Mouse (Mus musculus) embryonic facial prominence, embryonic 13.5 days (tissue): Measurements from ENCODE around the gene Gbf1. TPM values are rescaled to one million over a fixed set of nuclear protein-coding genes. Genes with fewer than 3 reads are reported as not detected.

Experiments used
- ATAC-seq: fragments of 200-750 bp; cut with Nextera tagmentation; 2 replicates; pipeline ENCODE4 v1.8.0; 2017; ENCODE audit warnings: low read depth; ENCODE audit not compliant: insufficient number of reproducible peaks, insufficient read depth, low FRiP score, low TSS enrichment
- H3K27ac ChIP-seq: fragments of 300-500 bp; sonication (generic); 2 replicates; pipeline ENCODE4 v1.5.1; 2015; ENCODE audit warnings: moderate library complexity, mild to moderate bottlenecking, inconsistent platforms
- H3K27me3 ChIP-seq: fragments of 300-500 bp; sonication (generic); 2 replicates; pipeline ENCODE4 v1.6.1; 2015; ENCODE audit warnings: mild to moderate bottlenecking, inconsistent platforms
- H3K36me3 ChIP-seq: fragments of 300-500 bp; sonication (generic); 2 replicates; pipeline ENCODE4 v1.6.1; 2015; ENCODE audit warnings: mild to moderate bottlenecking, inconsistent platforms
- H3K4me1 ChIP-seq: fragments of 300-500 bp; sonication (generic); 2 replicates; pipeline ENCODE4 v1.6.1; 2015; ENCODE audit warnings: inconsistent platforms
- H3K4me2 ChIP-seq: fragments of 300-500 bp; sonication (generic); 2 replicates; pipeline ENCODE4 v1.6.1; 2015; ENCODE audit warnings: moderate library complexity, mild to moderate bottlenecking, inconsistent platforms
- H3K4me3 ChIP-seq: fragments of 300-500 bp; sonication (generic); 2 replicates; pipeline ENCODE4 v1.5.1; 2015; ENCODE audit warnings: mild to moderate bottlenecking, inconsistent platforms
- H3K9ac ChIP-seq: fragments of 300-500 bp; sonication (generic); 2 replicates; pipeline ENCODE4 v1.6.1; 2015; ENCODE audit warnings: mild to moderate bottlenecking, inconsistent platforms
- H3K9me3 ChIP-seq: fragments of 300-500 bp; sonication (generic); 2 replicates; pipeline ENCODE4 v1.6.1; 2016; ENCODE audit warnings: inconsistent platforms
- WGBS: fragments of 180-500 bp; shearing (Covaris S2); methylation state at CpG from one replicate; pipeline ENCODE4 v1.1.7; 2015; ENCODE audit warnings: mixed read lengths; 5-methylcytosine and 5-hydroxymethylcytosine counted together
- polyA plus RNA-seq: library from polyadenylated mRNA; unstranded; fragments of >200 nt; fragmentation: Nextera tagmentation; extraction: Ambion mirVana; gene quantifications from 2 replicates; pipeline ENCODE4 v1.2.1, GENCODE M21; 2015

Gbf1 gene
- polyA plus RNA-seq, 1 experiment from 2014 or later: 67.6 TPM

DNA sequence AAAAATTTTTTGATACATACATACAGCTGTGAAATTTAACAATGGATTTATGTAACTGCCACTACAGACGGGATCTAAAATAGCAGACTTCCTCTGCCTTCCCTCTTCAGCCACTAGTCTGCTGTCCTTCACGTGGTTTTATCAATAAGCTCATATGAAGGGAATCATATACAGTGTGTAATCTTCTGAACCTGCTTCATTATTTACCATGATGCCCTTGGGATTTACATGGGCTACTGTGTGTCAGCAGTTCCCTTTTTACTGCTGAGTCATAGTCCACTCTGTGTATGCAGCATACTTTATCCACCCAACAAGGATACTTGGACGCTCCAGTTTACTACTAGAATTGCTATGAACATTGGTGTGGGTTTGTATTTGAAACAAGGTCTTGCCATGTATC lies 75.0 kb downstream of the Gbf1 start:
- ATAC-seq: no peak
- no peak overlapping the region for H3K27ac ChIP-seq
- H3K9me3 ChIP-seq: no peaks in the 10 kb centered on the region
- H3K4me1 ChIP-seq: peaks cover 10% of the 10 kb centered on the region; the same call in 1 of the 2 replicates
- no peak overlapping the region for H3K4me2 ChIP-seq
- 91% methylated on average over 3 of the region's 3 CpGs for WGBS
- H3K27me3 ChIP-seq: no peaks in the 10 kb centered on the region
- no peak overlapping the region for H3K9ac ChIP-seq
- no peak overlapping the region for H3K4me3 ChIP-seq
- H3K36me3 ChIP-seq: peaks cover 4% of the 10 kb centered on the region; the same call in 1 of the 2 replicates

DNA sequence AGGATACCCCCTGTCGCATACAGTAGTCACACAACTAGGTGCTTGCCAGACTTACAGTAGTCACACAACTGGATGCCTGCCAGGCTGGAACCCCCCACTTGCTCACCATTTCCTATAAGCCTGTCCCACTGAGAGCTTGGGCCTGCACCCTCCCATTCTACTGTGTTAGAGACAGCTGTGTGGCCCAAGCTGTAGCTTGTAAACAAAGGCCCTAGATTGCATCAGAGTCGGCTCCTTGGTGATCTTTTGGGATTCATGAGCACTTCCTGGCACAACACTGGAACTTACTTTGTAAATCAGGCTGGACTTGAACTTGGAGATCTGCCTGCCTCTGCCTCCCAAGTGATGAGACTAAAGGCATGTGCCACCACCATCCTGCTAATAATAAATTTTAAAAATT lies 82.1 kb downstream of the Gbf1 start:
- Histone ChIP-seq H3K27ac (no peak overlapping the region), H3K4me3 (no peak overlapping the region), H3K4me2 (no peak overlapping the region), H3K36me3 (0 out of 2 replicates have a peak, but pooled peaks cover 4% of the 10 kb centered on the region), H3K27me3 (no peaks in the 10 kb centered on the region), H3K9ac (no peak overlapping the region), H3K4me1 (no peaks in the 10 kb centered on the region; the same call in 1 of the 2 replicates), H3K9me3 (no peaks in the 10 kb centered on the region)
- no peak for ATAC-seq
- WGBS: 84% methylated on average over 2 of the region's 2 CpGs

DNA sequence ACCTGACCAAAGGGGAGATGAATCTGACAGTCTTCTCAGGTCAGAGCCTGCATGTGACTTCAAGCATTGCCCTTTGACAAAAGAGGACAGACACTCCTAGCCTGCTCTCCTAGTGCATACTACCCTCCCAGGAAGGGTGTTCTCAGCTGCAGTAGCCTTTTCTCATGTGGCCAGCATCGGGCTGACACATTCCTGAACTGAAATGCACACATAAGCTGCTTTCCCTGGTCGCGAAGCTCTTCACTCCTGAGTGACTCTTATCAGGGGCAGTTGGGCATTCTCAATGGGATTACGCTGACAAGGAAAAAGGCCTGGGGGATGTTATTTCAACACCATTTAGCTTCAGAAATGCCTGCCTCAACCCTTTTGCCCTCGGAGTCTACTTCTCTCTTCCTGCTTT lies 84.3 kb downstream of the Gbf1 start:
- Histone ChIP-seq H3K9ac (no peak overlapping the region), H3K9me3 (no peaks in the 10 kb centered on the region), H3K36me3 (0 out of 2 replicates have a peak, but pooled peaks cover 4% of the 10 kb centered on the region), H3K4me2 (no peak overlapping the region), H3K4me1 (peaks cover 14% of the 10 kb centered on the region), H3K27ac (no peak overlapping the region), H3K27me3 (no peaks in the 10 kb centered on the region), H3K4me3 (no peak overlapping the region)
- WGBS: 64% methylated on average over 5 of the region's 5 CpGs
- no peak for ATAC-seq

DNA sequence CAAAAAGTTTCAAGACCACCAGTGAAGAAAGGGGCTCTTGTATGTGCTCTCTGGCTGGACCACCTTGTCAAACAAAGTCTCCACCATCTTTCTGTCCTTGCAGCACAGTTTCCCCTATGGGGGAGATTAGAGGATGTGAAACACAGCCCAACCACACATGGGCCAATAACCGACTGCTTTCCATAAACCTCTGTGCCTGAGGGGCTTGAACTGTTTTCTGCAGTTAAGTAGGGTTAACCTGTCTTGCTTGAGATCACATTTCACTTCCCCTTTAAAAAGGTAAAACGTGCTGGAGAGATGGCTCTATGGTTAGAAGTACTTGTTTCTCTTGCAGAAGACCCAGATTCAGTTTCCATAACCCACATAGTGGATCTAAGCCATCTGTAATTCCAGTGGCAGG lies 87.9 kb downstream of the Gbf1 start:
- WGBS: 6% methylated on average over 2 of the region's 2 CpGs
- ATAC-seq: no peak

DNA sequence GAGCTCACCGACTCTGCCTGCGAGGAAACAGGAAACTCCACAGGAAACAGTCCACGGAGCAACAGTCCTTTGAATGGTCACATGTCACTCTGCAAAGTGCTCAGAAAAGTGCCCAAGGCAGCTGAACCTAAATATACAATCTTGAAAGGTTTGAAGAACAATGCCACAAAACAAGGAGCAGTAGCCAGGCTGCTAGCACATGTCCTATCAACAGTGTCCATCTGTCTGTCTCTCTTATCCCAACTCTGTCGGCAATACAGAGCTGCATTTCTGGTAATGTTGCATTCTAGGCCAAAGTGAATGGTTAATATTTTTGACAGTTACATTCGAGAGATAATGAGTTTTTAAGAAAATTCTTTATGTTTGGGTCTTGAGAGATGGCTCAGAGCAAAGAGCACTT lies 90.1 kb downstream of the Gbf1 start:
- Histone ChIP-seq H3K36me3 (peaks cover 10% of the 10 kb centered on the region), H3K27me3 (no peaks in the 10 kb centered on the region), H3K4me3 (no peak overlapping the region), H3K4me1 (peaks cover 14% of the 10 kb centered on the region), H3K27ac (no peak overlapping the region), H3K9me3 (no peaks in the 10 kb centered on the region), H3K9ac (no peak overlapping the region), H3K4me2 (no peak overlapping the region)
- 68% methylated on average over 5 of the region's 5 CpGs for WGBS
- no peak for ATAC-seq

More for the DNA sequence above, 87.9 kb downstream of the Gbf1 start:
- H3K27ac ChIP-seq: no peak overlapping the region
- no peaks in the 10 kb centered on the region for H3K9me3 ChIP-seq
- H3K4me1 ChIP-seq: peaks cover 14% of the 10 kb centered on the region
- H3K36me3 ChIP-seq: no peaks in the 10 kb centered on the region
- H3K9ac ChIP-seq: no peak overlapping the region
- H3K4me3 ChIP-seq: no peak overlapping the region
- H3K4me2 ChIP-seq: no peak overlapping the region
- H3K27me3 ChIP-seq: no peaks in the 10 kb centered on the region

DNA sequence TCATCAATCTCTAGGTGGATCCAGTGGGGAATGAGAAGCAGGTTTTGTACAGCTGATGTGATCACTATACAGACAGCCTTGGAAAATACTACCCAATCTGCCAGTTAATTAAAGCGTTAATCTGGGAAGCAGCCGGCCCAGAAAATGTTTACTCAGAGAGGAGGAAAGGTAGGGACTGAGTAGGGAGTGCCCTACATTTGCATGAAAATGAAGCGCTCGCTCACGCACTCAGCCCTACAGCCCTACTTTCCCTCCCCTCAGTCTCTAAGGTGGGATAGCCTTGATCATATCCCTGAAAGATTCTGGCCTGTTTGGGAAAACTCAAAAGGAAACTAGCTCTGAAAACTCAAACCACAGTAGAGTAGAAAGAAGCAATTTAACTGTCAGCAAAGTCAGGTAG lies 92.3 kb downstream of the Gbf1 start:
- Histone ChIP-seq H3K4me1 (peaks cover 17% of the 10 kb centered on the region), H3K36me3 (peaks cover 15% of the 10 kb centered on the region), H3K4me3 (no peak overlapping the region), H3K27ac (no peak overlapping the region), H3K4me2 (no peak overlapping the region), H3K9me3 (no peaks in the 10 kb centered on the region), H3K9ac (no peak overlapping the region), H3K27me3 (no peaks in the 10 kb centered on the region)
- WGBS: 35% methylated on average over 5 of the region's 5 CpGs
- ATAC-seq: no peak

DNA sequence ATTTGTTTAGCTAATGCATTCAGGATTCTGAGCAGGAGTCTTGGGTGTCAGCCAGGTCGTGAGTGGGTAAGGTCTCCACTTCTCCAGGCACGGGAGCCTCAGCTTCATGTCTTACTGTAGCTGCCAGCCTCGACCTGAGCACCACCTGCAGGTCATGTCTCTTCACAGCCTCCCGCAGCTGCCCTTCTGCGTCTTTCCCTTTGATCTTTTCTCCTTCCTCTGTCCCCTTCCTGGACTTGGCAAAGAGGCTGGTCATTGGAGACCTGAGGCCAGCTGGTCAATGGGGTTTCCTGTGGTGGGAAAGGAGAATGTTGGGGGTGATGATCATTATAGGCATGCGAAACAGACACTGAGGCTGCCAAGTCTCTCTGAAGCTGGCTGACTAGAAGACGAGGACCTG lies 96.7 kb downstream of the Gbf1 start:
- H3K36me3 ChIP-seq: peaks cover 27% of the 10 kb centered on the region
- no peaks in the 10 kb centered on the region for H3K9me3 ChIP-seq
- no peak overlapping the region for H3K4me3 ChIP-seq
- no peak overlapping the region for H3K9ac ChIP-seq
- no peak overlapping the region for H3K4me2 ChIP-seq
- H3K27me3 ChIP-seq: no peaks in the 10 kb centered on the region
- no peak overlapping the region for H3K27ac ChIP-seq
- peaks cover 4% of the 10 kb centered on the region; the same call in 1 of the 2 replicates for H3K4me1 ChIP-seq
- no peak for ATAC-seq
- WGBS: 37% methylated on average over 7 of the region's 7 CpGs

DNA sequence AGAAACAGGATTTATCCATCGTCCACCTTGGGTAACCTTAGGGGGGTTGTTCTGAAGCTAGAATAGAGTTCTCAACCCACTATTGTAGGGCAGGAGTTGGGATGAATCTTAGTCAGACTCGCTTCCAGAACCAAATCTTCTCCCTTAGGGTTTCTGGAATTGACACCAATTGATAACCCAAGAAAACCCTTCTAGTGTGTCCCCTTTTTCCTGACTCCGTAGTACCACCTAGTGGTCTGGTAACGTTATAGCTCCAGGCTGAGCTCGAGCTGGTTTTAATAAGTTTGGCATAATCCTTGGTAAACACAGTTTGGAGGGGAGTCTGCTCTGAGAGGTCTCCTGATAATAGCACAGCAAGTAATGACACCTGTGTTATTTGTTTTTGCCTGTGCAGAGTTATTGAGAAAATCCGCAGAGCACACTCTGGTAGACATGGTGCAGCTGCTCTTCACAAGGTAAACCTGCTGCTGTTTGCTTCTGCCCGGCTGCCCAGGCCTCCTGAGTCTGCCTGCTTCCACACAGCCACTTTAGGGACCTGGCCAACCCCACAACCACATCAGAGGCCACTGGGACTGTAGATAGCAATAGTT lies 101.9 kb downstream of the Gbf1 start:
- ATAC-seq: no peak
- H3K4me3 ChIP-seq: no peak overlapping the region
- H3K4me1 ChIP-seq: no peaks in the 10 kb centered on the region
- H3K9ac ChIP-seq: no peak overlapping the region
- no peak overlapping the region for H3K4me2 ChIP-seq
- peaks cover 41% of the 10 kb centered on the region for H3K36me3 ChIP-seq
- H3K27ac ChIP-seq: no peak overlapping the region
- no peaks in the 10 kb centered on the region for H3K27me3 ChIP-seq
- no peaks in the 10 kb centered on the region for H3K9me3 ChIP-seq
- 33% methylated on average over 7 of the region's 7 CpGs for WGBS

DNA sequence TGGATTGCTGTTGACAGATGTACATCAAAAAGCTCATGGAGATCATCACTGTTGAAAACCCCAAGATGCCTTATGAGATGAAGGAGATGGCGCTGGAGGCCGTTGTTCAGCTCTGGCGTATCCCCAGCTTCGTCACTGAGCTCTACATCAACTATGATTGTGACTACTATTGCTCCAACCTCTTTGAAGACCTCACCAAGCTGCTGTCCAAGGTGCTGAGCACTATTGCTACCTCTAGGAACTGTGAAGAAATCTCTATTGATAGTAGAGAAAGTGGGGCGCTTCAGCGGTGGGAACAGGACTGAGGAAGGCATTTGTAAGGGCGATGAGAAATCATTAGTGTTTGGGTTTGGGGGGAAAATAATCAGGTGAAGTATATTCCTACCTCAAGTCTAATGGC lies 112.5 kb downstream of the Gbf1 start:
- Histone ChIP-seq H3K27me3 (no peaks in the 10 kb centered on the region), H3K9me3 (no peaks in the 10 kb centered on the region), H3K36me3 (peaks cover 98% of the 10 kb centered on the region), H3K9ac (no peak overlapping the region), H3K27ac (no peak overlapping the region), H3K4me3 (no peak overlapping the region), H3K4me2 (no peak overlapping the region), H3K4me1 (no peaks in the 10 kb centered on the region)
- 88% methylated on average over 7 of the region's 7 CpGs for WGBS
- ATAC-seq: no peak

DNA sequence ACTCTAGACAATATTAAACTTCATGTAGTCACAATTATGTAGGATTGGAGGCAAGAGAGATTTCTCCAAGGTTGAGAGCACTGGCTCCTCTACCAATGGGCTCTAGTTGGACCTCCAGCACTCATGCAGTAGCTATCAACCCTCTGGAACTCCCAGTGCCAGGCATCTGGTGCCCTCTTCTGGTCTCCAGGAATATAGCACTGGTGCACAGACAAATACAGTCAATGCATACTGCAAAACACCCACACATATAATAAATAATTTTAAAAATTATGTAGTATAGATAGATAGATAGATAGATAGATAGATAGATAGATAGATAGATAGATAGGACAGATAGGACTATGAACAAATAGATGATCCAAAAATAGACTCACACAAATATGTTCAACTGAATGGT lies 123.0 kb downstream of the Gbf1 start:
- Histone ChIP-seq H3K27ac (no peak overlapping the region), H3K4me3 (no peak overlapping the region), H3K27me3 (no peaks in the 10 kb centered on the region), H3K9ac (no peak overlapping the region), H3K9me3 (no peaks in the 10 kb centered on the region), H3K4me2 (no peak overlapping the region), H3K4me1 (no peaks in the 10 kb centered on the region), H3K36me3 (peaks cover 73% of the 10 kb centered on the region)
- ATAC-seq: no peak

DNA sequence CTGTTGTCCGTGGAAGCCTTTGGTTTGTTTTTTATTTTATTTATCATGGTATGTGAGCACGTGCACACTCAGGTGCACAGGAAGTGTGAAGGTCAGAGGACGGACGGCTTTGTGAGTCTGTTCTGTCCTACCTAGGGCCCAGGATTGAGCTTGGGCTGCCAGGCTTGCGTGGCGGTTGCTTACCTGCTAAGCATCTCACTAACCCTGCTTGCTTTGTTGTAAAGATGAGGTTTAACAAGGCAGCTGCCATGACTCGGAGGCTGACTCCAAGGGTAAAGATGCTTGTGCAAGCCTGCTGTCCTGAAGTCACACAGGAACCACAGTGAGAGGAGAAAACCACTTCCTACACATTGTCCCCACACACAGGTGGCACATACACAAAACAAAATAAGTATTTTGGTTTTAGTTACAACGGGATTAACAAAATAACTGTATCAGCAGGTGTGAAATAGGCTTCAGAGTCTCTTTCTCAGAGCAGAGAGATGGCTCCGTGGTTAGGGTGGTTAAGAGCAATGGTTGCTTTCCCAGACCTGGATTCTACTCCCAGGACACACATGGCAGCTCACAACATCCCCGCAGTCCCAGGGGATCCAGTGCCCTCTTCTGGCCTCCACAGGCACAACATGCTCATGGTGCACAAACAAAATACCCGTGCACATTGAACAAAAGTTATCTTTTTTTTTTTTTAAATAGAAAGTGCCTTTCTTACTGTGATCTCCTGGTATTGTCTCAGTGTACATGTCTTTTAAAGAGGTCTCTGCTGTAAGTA lies 130.0 kb downstream of the Gbf1 start:
- H3K9me3 ChIP-seq: no peaks in the 10 kb centered on the region
- ATAC-seq: no peak
- WGBS: 92% methylated on average over 11 of the region's 11 CpGs
- no peak overlapping the region for H3K9ac ChIP-seq
- no peaks in the 10 kb centered on the region for H3K27me3 ChIP-seq
- peaks cover 89% of the 10 kb centered on the region for H3K36me3 ChIP-seq
- H3K4me2 ChIP-seq: no peak overlapping the region
- no peak overlapping the region for H3K4me3 ChIP-seq
- no peak overlapping the region for H3K27ac ChIP-seq
- H3K4me1 ChIP-seq: no peaks in the 10 kb centered on the region

DNA sequence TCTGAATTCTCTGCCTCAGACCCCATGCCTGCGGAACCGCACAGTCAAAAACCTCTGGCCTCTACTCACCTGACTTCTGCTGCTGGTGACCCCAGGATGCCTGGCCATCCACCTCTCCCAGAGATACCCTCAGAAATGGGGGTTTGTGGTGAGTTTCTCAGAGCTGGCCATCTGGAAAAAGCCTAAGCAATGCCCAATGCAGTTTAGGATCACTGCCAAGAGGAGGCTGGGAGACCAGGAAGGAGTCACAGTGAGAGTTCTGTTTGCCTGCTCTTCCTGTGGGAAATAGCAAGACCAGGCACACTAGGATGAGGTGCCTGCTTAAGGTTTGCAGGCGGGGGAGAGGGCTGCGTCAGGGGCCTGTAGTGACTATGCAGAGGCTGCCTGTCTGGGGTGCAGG lies 132.4 kb downstream of the Gbf1 start:
- Histone ChIP-seq H3K4me3 (no peak overlapping the region), H3K4me2 (no peak overlapping the region), H3K27ac (no peak overlapping the region), H3K36me3 (peaks cover 82% of the 10 kb centered on the region), H3K4me1 (no peaks in the 10 kb centered on the region), H3K9me3 (no peaks in the 10 kb centered on the region), H3K9ac (no peak overlapping the region), H3K27me3 (no peaks in the 10 kb centered on the region)
- ATAC-seq: no peak
- 95% methylated on average over 4 of the region's 4 CpGs for WGBS
